Mouse (Mus musculus): ENCODE results near the gene Ppfibp2. TPM values are rescaled to one million over a fixed set of nuclear protein-coding genes. Genes with fewer than 3 reads are reported as not detected.

The Ppfibp2 gene
- 3.0 and 3.5 TPM in 2 replicates for polyA plus RNA-seq (2015; fragmentation: Nextera tagmentation; extraction: Ambion mirVana)

GRCm38 (mm10) chr7:107594857-107595402 is at the start of gene Ppfibp2:
TSS of gene Ppfibp2 (plus strand) at chr7:107595207.
- DNase-seq: peak; percentile 87
- ATAC-seq (ENCODE audit: low read depth): peak; percentile 94
- H3K27ac ChIP-seq: peak within 1 kb of the TSS; percentile 66
- peaks cover 20% of the 10 kb centered on the region for H3K4me1 ChIP-seq (replicated peaks)
- no peaks in the 10 kb centered on the region for H3K9me3 ChIP-seq (replicated peaks)
- H3K4me2 ChIP-seq: peak within 1 kb of the TSS; percentile 77
- peak within 1 kb of the TSS; percentile 54 for H3K9ac ChIP-seq
- H3K27me3 ChIP-seq: no peaks in the 10 kb centered on the region
- under 1% methylated on average over 24 of the region's 24 CpGs for WGBS (ENCODE audit: insufficient replicate concordance)
- H3K4me3 ChIP-seq (replicated peaks): peak within 1 kb of the TSS; percentile 58
- H3K36me3 ChIP-seq: no peaks in the 10 kb centered on the region

GRCm38 (mm10) chr7:107547872-107548271 is 47.1 kb upstream of the Ppfibp2 start:
- DNase-seq (no peak), ATAC-seq (ENCODE audit: low read depth) (no peak)
- Histone ChIP-seq H3K27me3 (no peaks in the 10 kb centered on the region), H3K4me2 (no peak overlapping the region), H3K27ac (no peak overlapping the region), H3K4me1 (replicated peaks) (no peaks in the 10 kb centered on the region), H3K36me3 (no peaks in the 10 kb centered on the region), H3K4me3 (replicated peaks) (no peak overlapping the region), H3K9me3 (replicated peaks) (no peaks in the 10 kb centered on the region), H3K9ac (no peak overlapping the region)
- 74% methylated on average over 3 of the region's 3 CpGs for WGBS (ENCODE audit: insufficient replicate concordance)

- no peak overlapping the region for H3K9ac ChIP-seq
- H3K27me3 ChIP-seq: no peaks in the 10 kb centered on the region
- H3K9me3 ChIP-seq (replicated peaks): no peaks in the 10 kb centered on the region
- H3K4me3 ChIP-seq (replicated peaks): no peak overlapping the region
- no peaks in the 10 kb centered on the region for H3K4me1 ChIP-seq (replicated peaks)
- no peak overlapping the region for H3K27ac ChIP-seq
- no peak overlapping the region for H3K4me2 ChIP-seq
- no peaks in the 10 kb centered on the region for H3K36me3 ChIP-seq
- DNase-seq: no peak
- ATAC-seq (ENCODE audit: low read depth): no peak
- 30% methylated on average over 1 of the region's 1 CpGs for WGBS (ENCODE audit: insufficient replicate concordance)
Measured at GRCm38 (mm10) chr7:107553461-107553860, 41.5 kb upstream of the Ppfibp2 start.

- no peak for ATAC-seq (ENCODE audit: low read depth)
- H3K4me2 ChIP-seq: no peak overlapping the region
- no peak overlapping the region for H3K4me3 ChIP-seq (replicated peaks)
- no peaks in the 10 kb centered on the region for H3K27me3 ChIP-seq
- WGBS (ENCODE audit: insufficient replicate concordance): 67% methylated on average over 3 of the region's 3 CpGs
- no peaks in the 10 kb centered on the region for H3K9me3 ChIP-seq (replicated peaks)
- H3K36me3 ChIP-seq: no peaks in the 10 kb centered on the region
- H3K27ac ChIP-seq: no peak overlapping the region
- no peak overlapping the region for H3K9ac ChIP-seq
- H3K4me1 ChIP-seq (replicated peaks): no peaks in the 10 kb centered on the region
- DNase-seq: no peak
Measured at GRCm38 (mm10) chr7:107555906-107556305, 39.1 kb upstream of the Ppfibp2 start.

GRCm38 (mm10) chr7:107560675-107561074 is 34.3 kb upstream of the Ppfibp2 start:
- WGBS (ENCODE audit: insufficient replicate concordance): 56% methylated on average over 2 of the region's 2 CpGs
- Histone ChIP-seq H3K9me3 (replicated peaks) (no peaks in the 10 kb centered on the region), H3K4me3 (replicated peaks) (no peak overlapping the region), H3K27ac (no peak overlapping the region), H3K9ac (no peak overlapping the region), H3K27me3 (no peaks in the 10 kb centered on the region), H3K36me3 (no peaks in the 10 kb centered on the region), H3K4me2 (no peak overlapping the region), H3K4me1 (replicated peaks) (no peaks in the 10 kb centered on the region)
- ATAC-seq (ENCODE audit: low read depth): no peak
- DNase-seq: no peak

- no peak for ATAC-seq (ENCODE audit: low read depth)
- no peaks in the 10 kb centered on the region for H3K36me3 ChIP-seq
- no peak overlapping the region for H3K4me2 ChIP-seq
- H3K27ac ChIP-seq: no peak overlapping the region
- H3K27me3 ChIP-seq: no peaks in the 10 kb centered on the region
- 19% methylated on average over 3 of the region's 3 CpGs for WGBS (ENCODE audit: insufficient replicate concordance)
- DNase-seq: no peak
- no peaks in the 10 kb centered on the region for H3K4me1 ChIP-seq (replicated peaks)
- no peaks in the 10 kb centered on the region for H3K9me3 ChIP-seq (replicated peaks)
- H3K9ac ChIP-seq: no peak overlapping the region
- no peak overlapping the region for H3K4me3 ChIP-seq (replicated peaks)
Measured at GRCm38 (mm10) chr7:107561584-107561983, 33.4 kb upstream of the Ppfibp2 start.

GRCm38 (mm10) chr7:107563727-107564126 is 31.3 kb upstream of the Ppfibp2 start:
- Histone ChIP-seq H3K27me3 (no peaks in the 10 kb centered on the region), H3K4me2 (no peak overlapping the region), H3K4me3 (replicated peaks) (no peak overlapping the region), H3K9me3 (replicated peaks) (no peaks in the 10 kb centered on the region), H3K27ac (no peak overlapping the region), H3K4me1 (replicated peaks) (no peaks in the 10 kb centered on the region), H3K9ac (no peak overlapping the region), H3K36me3 (no peaks in the 10 kb centered on the region)
- DNase-seq: no peak
- WGBS (ENCODE audit: insufficient replicate concordance): 54% methylated on average over 2 of the region's 2 CpGs
- ATAC-seq (ENCODE audit: low read depth): no peak

GRCm38 (mm10) chr7:107567261-107567671 is 27.7 kb upstream of the Ppfibp2 start, which contains the start of gene Olfml1:
TSS of gene Olfml1 (plus strand) at chr7:107567446.
- Histone ChIP-seq H3K4me2 (peak within 1 kb of the TSS; percentile 36), H3K4me1 (replicated peaks) (no peaks in the 10 kb centered on the region), H3K9ac (no peak within 1 kb of the TSS), H3K27ac (no peak within 1 kb of the TSS; the same call in none of the 2 replicates), H3K36me3 (no peaks in the 10 kb centered on the region), H3K27me3 (no peaks in the 10 kb centered on the region), H3K4me3 (replicated peaks) (peak within 1 kb of the TSS; percentile 16), H3K9me3 (replicated peaks) (no peaks in the 10 kb centered on the region)
- ATAC-seq (ENCODE audit: low read depth) (peak; percentile 51; the same call in 1 of the 2 replicates), DNase-seq (no peak)
- WGBS (ENCODE audit: insufficient replicate concordance): 61% methylated on average over 7 of the region's 7 CpGs

GRCm38 (mm10) chr7:107567674-107568073 is 27.3 kb upstream of the Ppfibp2 start:
- ATAC-seq (ENCODE audit: low read depth): no peak
- Histone ChIP-seq H3K27ac (no peak overlapping the region; the same call in 1 of the 2 replicates), H3K4me3 (replicated peaks) (peak overlapping the region; percentile 16), H3K4me1 (replicated peaks) (no peaks in the 10 kb centered on the region), H3K9ac (no peak overlapping the region), H3K27me3 (no peaks in the 10 kb centered on the region), H3K9me3 (replicated peaks) (no peaks in the 10 kb centered on the region), H3K36me3 (no peaks in the 10 kb centered on the region), H3K4me2 (peak overlapping the region; percentile 36)
- no peak for DNase-seq
- 60% methylated on average over 5 of the region's 5 CpGs for WGBS (ENCODE audit: insufficient replicate concordance)

GRCm38 (mm10) chr7:107568971-107569370 is 26.0 kb upstream of the Ppfibp2 start:
- Histone ChIP-seq H3K9me3 (replicated peaks) (no peaks in the 10 kb centered on the region), H3K27ac (no peak overlapping the region), H3K4me2 (peak overlapping the region; percentile 15; the same call in 1 of the 2 replicates), H3K27me3 (no peaks in the 10 kb centered on the region), H3K36me3 (no peaks in the 10 kb centered on the region), H3K4me1 (replicated peaks) (no peaks in the 10 kb centered on the region), H3K9ac (no peak overlapping the region), H3K4me3 (replicated peaks) (no peak overlapping the region)
- WGBS (ENCODE audit: insufficient replicate concordance): 46% methylated on average over 4 of the region's 4 CpGs
- ATAC-seq (ENCODE audit: low read depth): no peak
- DNase-seq: no peak

GRCm38 (mm10) chr7:107573856-107574255 is 21.2 kb upstream of the Ppfibp2 start:
- H3K27me3 ChIP-seq: no peaks in the 10 kb centered on the region
- H3K4me1 ChIP-seq (replicated peaks): no peaks in the 10 kb centered on the region
- ATAC-seq (ENCODE audit: low read depth) (no peak), DNase-seq (no peak)
- no peak overlapping the region for H3K9ac ChIP-seq
- H3K9me3 ChIP-seq (replicated peaks): no peaks in the 10 kb centered on the region
- no peaks in the 10 kb centered on the region for H3K36me3 ChIP-seq
- no peak overlapping the region for H3K4me2 ChIP-seq
- H3K27ac ChIP-seq: no peak overlapping the region
- H3K4me3 ChIP-seq (replicated peaks): no peak overlapping the region
- WGBS (ENCODE audit: insufficient replicate concordance): 37% methylated on average over 2 of the region's 2 CpGs

- DNase-seq (no peak), ATAC-seq (ENCODE audit: low read depth) (no peak)
- no peak overlapping the region for H3K9ac ChIP-seq
- H3K4me2 ChIP-seq: no peak overlapping the region
- H3K4me1 ChIP-seq (replicated peaks): no peaks in the 10 kb centered on the region
- no peaks in the 10 kb centered on the region for H3K27me3 ChIP-seq
- H3K27ac ChIP-seq: no peak overlapping the region
- H3K9me3 ChIP-seq (replicated peaks): no peaks in the 10 kb centered on the region
- 59% methylated on average over 3 of the region's 3 CpGs for WGBS (ENCODE audit: insufficient replicate concordance)
- H3K36me3 ChIP-seq: no peaks in the 10 kb centered on the region
- no peak overlapping the region for H3K4me3 ChIP-seq (replicated peaks)
Measured at GRCm38 (mm10) chr7:107574276-107574675, 20.7 kb upstream of the Ppfibp2 start.
